In genomic region chr1:170188601-170189000, GRCm38 (mm10) we compare ENCODE assay signal across 12 mouse cellular contexts. TPM values are rescaled to one million over a fixed set of nuclear protein-coding genes. Genes with fewer than 3 reads are reported as not detected.
A peak's percentile ranks its signal among the peaks of the same experiment; 100 is the strongest.
DNase-seq lines count a peak whose midpoint lies in the region; ATAC-seq lines count a peak whose summit lies in the region.
"Had no signal": no experiment of that assay in that cellular context is flagged by ENCODE, and none has a peak within 500 bp of the region (broad histone marks: within the 10 kb centered on the region; RNA-seq: fewer than 3 reads in every experiment).

No protein-coding gene starts in this region.

- no peaks in the 10 kb centered on the region for H3K27me3 ChIP-seq in midbrain, embryonic 16.5 days (ENCODE audit: control insufficient read depth, insufficient read depth, low read depth, low read length)
- H3K27me3 ChIP-seq: hindbrain, embryonic 15.5 days; neural tube, embryonic 12.5 days had no signal

- no peak overlapping the region for H3K4me2 ChIP-seq in midbrain, embryonic 16.5 days (ENCODE audit: low read length)
- H3K4me2 ChIP-seq: hindbrain, embryonic 15.5 days; neural tube, embryonic 12.5 days had no signal

- whole genome bisulfite sequencing in midbrain, embryonic 16.5 days, result 81% methylated on average over 11 of the region's 11 CpGs

- no peaks in the 10 kb centered on the region for H3K9me3 ChIP-seq in midbrain, embryonic 16.5 days (replicated peaks; ENCODE audit: control insufficient read depth, low read length, poor library complexity, severe bottlenecking)
- H3K9me3 ChIP-seq: hindbrain, embryonic 15.5 days; neural tube, embryonic 12.5 days had no signal

- H3K36me3 ChIP-seq in midbrain, embryonic 16.5 days (ENCODE audit: control insufficient read depth, insufficient read depth, low read length), result peaks cover 10% of the 10 kb centered on the region

- no peak for ATAC-seq in midbrain, embryonic 16.5 days

- no peaks in the 10 kb centered on the region for H3K4me1 ChIP-seq in midbrain, embryonic 16.5 days (ENCODE audit: control insufficient read depth, insufficient read depth, low read length)
- H3K4me1 ChIP-seq: hindbrain, embryonic 15.5 days; neural tube, embryonic 12.5 days had no signal

- no peak overlapping the region for H3K4me3 ChIP-seq in midbrain, embryonic 16.5 days (ENCODE audit: low read depth, low read length)
- H3K4me3 ChIP-seq: hindbrain, embryonic 15.5 days; neural tube, embryonic 12.5 days had no signal

- H3K27ac ChIP-seq in midbrain, embryonic 16.5 days (ENCODE audit: low read length), result no peak overlapping the region
- H3K27ac ChIP-seq: hindbrain, embryonic 15.5 days; neural tube, embryonic 12.5 days had no signal

- no peak overlapping the region for H3K9ac ChIP-seq in midbrain, embryonic 16.5 days (ENCODE audit: low read depth, low read length)
- H3K9ac ChIP-seq: hindbrain, embryonic 15.5 days; neural tube, embryonic 12.5 days had no signal

- peak; percentile 22 for DNase-seq in kidney, postnatal 14 days
- no peak for DNase-seq in kidney, adult 8-10 months
- peak; percentile 78 to 90 for DNase-seq in adrenal gland, adult (ENCODE audit: inconsistent age in 2 of 2, low spot score in 1 of 2)
- peak; percentile 79 for DNase-seq in gastrocnemius, postnatal 25 days
- DNase-seq in ovary, adult 18-20 months (ENCODE audit: low spot score), result peak; percentile 29
- no peak for DNase-seq in layer of hippocampus, postnatal 14 days (ENCODE audit: low spot score in 2 of 2)
- DNase-seq in thymus, postnatal 4 days, result no peak

RNA-seq across cellular contexts. Expression of gene Uap1, which starts 13.8 kb away (rescaled TPM):
- total RNA-seq in gastrocnemius, postnatal 25 days (2021), result 10 to 100 TPM; 42.7 to 49.5 TPM
- 10 to 100 TPM; 52.2 to 54.4 TPM for total RNA-seq in layer of hippocampus, postnatal 14 days (2021)
- polyA plus RNA-seq in midbrain, embryonic 16.5 days (2015; fragmentation: Nextera tagmentation; extraction: Ambion mirVana), result 63.6 and 65.6 TPM in 2 replicates

RNA-seq across cellular contexts. Expression of gene Uhmk1, which starts 26.6 kb away (rescaled TPM):
- 10 to 100 TPM; 11.1 to 12.3 TPM for total RNA-seq in gastrocnemius, postnatal 25 days (2021)
- total RNA-seq in layer of hippocampus, postnatal 14 days (2021), result 100 to 1,000 TPM; 163 to 168 TPM
- 9.6 and 9.7 TPM in 2 replicates for polyA plus RNA-seq in midbrain, embryonic 16.5 days (2015; fragmentation: Nextera tagmentation; extraction: Ambion mirVana)

RNA-seq across cellular contexts. Expression of gene Sh2d1b2, which starts 43.9 kb away (rescaled TPM):
- total RNA-seq in gastrocnemius, postnatal 25 days (2021), result not detected
- total RNA-seq in layer of hippocampus, postnatal 14 days (2021), result not detected
- polyA plus RNA-seq in midbrain, embryonic 16.5 days (2015; fragmentation: Nextera tagmentation; extraction: Ambion mirVana), result not detected in 2 replicates
- total RNA-seq: ES-E14 had no signal
- polyA plus RNA-seq: hindbrain, embryonic 15.5 days; limb, embryonic 14.5 days; neural tube, embryonic 12.5 days had no signal

Comparison
In these comparisons a context has a peak if more than half of its experiments do, and no peak if none do; other contexts are left out.
1. DNase-seq: peak in kidney, postnatal 14 days (single experiment), adrenal gland, adult (2 of 2), gastrocnemius, postnatal 25 days (single experiment) and ovary, adult 18-20 months (single experiment); none in kidney, adult 8-10 months (0 of 2), layer of hippocampus, postnatal 14 days (0 of 2) and thymus, postnatal 4 days (single experiment).
2. RNA of gene Uhmk1, which starts 26.6 kb away (total RNA-seq): 163 to 168 TPM in layer of hippocampus, postnatal 14 days; 11.1 to 12.3 TPM in gastrocnemius, postnatal 25 days; every median in the first group is over 10 times any median in the second.